Mouse (Mus musculus): ENCODE data around the gene Elf4.

Elf4 gene

DNA sequence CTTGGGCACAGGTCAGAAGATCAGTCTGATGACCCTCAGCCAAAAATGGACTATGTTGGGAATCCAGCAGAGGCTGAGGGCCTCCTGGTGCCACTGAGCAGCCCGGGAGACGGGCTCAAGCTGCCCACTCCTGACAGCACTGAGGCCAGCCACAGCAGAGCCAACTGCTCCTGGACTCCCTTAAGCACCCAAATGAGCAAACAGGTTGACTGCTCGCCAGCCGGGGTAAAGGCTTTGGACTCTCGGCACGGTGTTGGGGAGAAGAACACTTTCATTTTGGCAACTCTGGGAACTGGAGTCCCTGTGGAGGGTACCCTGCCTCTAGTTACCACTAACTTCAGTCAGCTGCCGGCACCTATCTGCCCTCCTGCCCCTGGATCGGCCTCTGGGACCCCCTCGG, 95.1 kb downstream of the Elf4 start:
- no peak for DNase-seq (ENCODE audit: low spot score)

DNA sequence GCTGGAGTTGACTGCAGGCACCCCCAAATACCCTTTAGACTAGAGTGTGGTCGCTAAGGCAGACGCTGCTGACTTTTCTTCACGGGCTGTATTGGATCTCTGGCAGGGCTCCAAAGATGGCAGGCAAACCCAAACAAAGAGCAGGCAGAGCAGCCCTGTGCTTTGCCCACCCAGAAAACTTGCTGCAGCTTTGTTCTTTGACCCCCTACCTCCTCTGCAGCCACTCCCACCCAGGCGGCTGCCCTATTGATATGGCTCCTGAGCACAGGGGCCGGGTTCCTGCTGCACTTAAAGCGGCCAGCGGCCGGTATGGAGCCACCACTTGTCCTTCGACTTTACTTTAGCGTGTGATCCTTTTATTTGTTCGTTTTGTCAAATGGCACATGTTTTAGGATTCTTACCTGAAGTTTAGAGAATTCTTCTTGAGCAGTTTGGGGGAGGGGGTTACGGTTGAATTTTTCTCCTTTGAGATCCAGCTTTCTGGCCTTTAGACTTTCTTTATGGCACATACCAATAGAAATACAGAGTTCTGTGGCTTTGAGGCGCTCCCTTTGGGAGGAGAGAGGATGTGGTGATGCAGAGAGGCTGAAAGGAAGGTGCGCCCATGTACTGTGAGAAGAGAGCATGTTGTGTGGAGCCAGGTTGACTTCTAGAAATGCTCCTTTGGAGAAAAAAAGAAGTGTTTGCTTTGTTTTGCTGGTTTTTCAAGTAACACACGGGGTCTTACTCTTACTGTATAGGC, 96.9 kb downstream of the Elf4 start:
- DNase-seq (ENCODE audit: low spot score) = no peak
